Mouse (Mus musculus) MEL (cell line): ENCODE data around the gene Gpat2. TPM values are rescaled to one million over a fixed set of nuclear protein-coding genes. Genes with fewer than 3 reads are reported as not detected.

ENCODE experiments used
- DNase-seq: peaks from one replicate; pipeline ENCODE4 v3.0.0; 2011; ENCODE audit warnings: low read depth, low spot score
- H3K27ac ChIP-seq: 2 replicates; pipeline ENCODE4 v1.5.1; 2012; ENCODE audit warnings: low read depth, mild to moderate bottlenecking, control low read depth, low read length, moderate library complexity; ENCODE audit not compliant: control insufficient read depth
- H3K27me3 ChIP-seq, 2 experiments: fragments of 150-350 bp in 1 of 2; sonication (generic) in 1 of 2; 2 replicates each; pipeline ENCODE4 v1.6.1; 2012; ENCODE audit warnings: low read length in 2 of 2, mild to moderate bottlenecking in 2 of 2, improper control_type of control experiment in 1 of 2, moderate library complexity in 1 of 2; ENCODE audit not compliant: insufficient read depth in 2 of 2, control insufficient read depth in 1 of 2
- H3K36me3 ChIP-seq, 2 experiments: 2 replicates each; pipeline ENCODE4 v1.6.1; 2012 to 2014; ENCODE audit warnings: low read length in 2 of 2, improper control_type of control experiment in 1 of 2, inconsistent platforms in 1 of 2, mild to moderate bottlenecking in 1 of 2; ENCODE audit not compliant: insufficient read depth in 2 of 2, control insufficient read depth in 1 of 2
- H3K4me1 ChIP-seq, 2 experiments: fragments of 150-350 bp in 1 of 2; sonication (generic) in 1 of 2; 2 replicates each; pipeline ENCODE4 v1.6.1; 2012; ENCODE audit warnings: low read length in 2 of 2, improper control_type of control experiment in 1 of 2, mild to moderate bottlenecking in 1 of 2; ENCODE audit not compliant: insufficient read depth in 2 of 2, control insufficient read depth in 1 of 2
- H3K4me3 ChIP-seq, 2 experiments: fragments of 150-350 bp in 1 of 2; sonication (generic) in 1 of 2; 2 replicates each; pipeline ENCODE4 v1.5.1; 2012; ENCODE audit warnings: low read depth in 2 of 2, low read length in 2 of 2, mild to moderate bottlenecking in 2 of 2, moderate library complexity in 2 of 2, control low read depth in 1 of 2, improper control_type of control experiment in 1 of 2; ENCODE audit not compliant: control insufficient read depth in 1 of 2, insufficient read depth in 1 of 2
- H3K79me2 ChIP-seq: 2 replicates; pipeline ENCODE4 v1.6.1; 2012; ENCODE audit warnings: mild to moderate bottlenecking, low read length, moderate library complexity; ENCODE audit not compliant: control insufficient read depth, poor library complexity, insufficient read depth
- H3K9ac ChIP-seq: 2 replicates; pipeline ENCODE4 v1.6.1; 2012; ENCODE audit warnings: low read depth, mild to moderate bottlenecking, control low read depth, low read length, moderate library complexity; ENCODE audit not compliant: control insufficient read depth, poor library complexity, severe bottlenecking
- H3K9me3 ChIP-seq: fragments of 150-350 bp; sonication (generic); replicated peaks from 2 replicates; pipeline ENCODE4 v1.6.1; 2012; ENCODE audit warnings: mild to moderate bottlenecking, low read length, improper control_type of control experiment, moderate library complexity; ENCODE audit not compliant: insufficient read depth
- CHD1 ChIP-seq: IDR thresholded peaks from 2 replicates; pipeline ENCODE4 v1.6.1; 2012; ENCODE audit warnings: low read depth, mild to moderate bottlenecking, inconsistent platforms, low read length, improper control_type of control experiment
- CHD2 ChIP-seq: IDR thresholded peaks from 2 replicates; pipeline ENCODE4 v1.6.1; 2011; ENCODE audit warnings: low read length, improper control_type of control experiment
- CTCF ChIP-seq, 3 experiments: IDR thresholded peaks in 2 of 3; conservative IDR thresholded peaks in 1 of 3; 2 replicates each; pipeline ENCODE4 v1.5.1; 2011 to 2012; ENCODE audit warnings: low read length in 3 of 3, low read depth in 2 of 3, mild to moderate bottlenecking in 2 of 3, improper control_type of control experiment in 1 of 3, inconsistent platforms in 1 of 3, mixed read lengths in 1 of 3, moderate library complexity in 1 of 3; ENCODE audit not compliant: control insufficient read depth in 1 of 3, insufficient read depth in 1 of 3, poor library complexity in 1 of 3, severe bottlenecking in 1 of 3
- E2F4 ChIP-seq: IDR thresholded peaks from 2 replicates; pipeline ENCODE4 v1.6.1; 2011; ENCODE audit warnings: low read depth, low read length, improper control_type of control experiment, borderline replicate concordance
- ELF1 ChIP-seq: IDR thresholded peaks from 2 replicates; pipeline ENCODE4 v1.6.1; 2014; ENCODE audit warnings: low read depth, mild to moderate bottlenecking, inconsistent platforms, low read length, improper control_type of control experiment, moderate library complexity
- EP300 ChIP-seq, 2 experiments: IDR thresholded peaks; 2 replicates each; pipeline ENCODE4 v1.6.1; 2011; ENCODE audit warnings: improper control_type of control experiment in 2 of 2, low read length in 2 of 2, low read depth in 1 of 2, mild to moderate bottlenecking in 1 of 2
- ETS1 ChIP-seq: IDR thresholded peaks from 2 replicates; pipeline ENCODE4 v1.6.1; 2012; ENCODE audit warnings: low read depth, mild to moderate bottlenecking, inconsistent platforms, low read length, improper control_type of control experiment, moderate library complexity
- GATA1 ChIP-seq: IDR thresholded peaks from 2 replicates; pipeline ENCODE4 v1.6.1; 2011; ENCODE audit warnings: low read depth, low read length, improper control_type of control experiment
- JUND ChIP-seq: IDR thresholded peaks from 2 replicates; pipeline ENCODE4 v1.6.1; 2011; ENCODE audit warnings: low read depth, mild to moderate bottlenecking, improper control_type of control experiment, low read length
- KAT2A ChIP-seq: conservative IDR thresholded peaks from 2 replicates; pipeline ENCODE4 v1.6.1; 2012; ENCODE audit warnings: low read depth, low read length, improper control_type of control experiment, inconsistent platforms
- MAFK ChIP-seq: IDR thresholded peaks from 2 replicates; pipeline ENCODE4 v1.6.1; 2011; ENCODE audit warnings: low read depth, mild to moderate bottlenecking, low read length, improper control_type of control experiment, borderline replicate concordance
- MAX ChIP-seq: IDR thresholded peaks from 2 replicates; pipeline ENCODE4 v1.6.1; 2011; ENCODE audit warnings: low read length, improper control_type of control experiment
- MAZ ChIP-seq: IDR thresholded peaks from 2 replicates; pipeline ENCODE4 v1.6.1; 2012; ENCODE audit warnings: low read depth, mild to moderate bottlenecking, inconsistent platforms, low read length, improper control_type of control experiment
- MEF2A ChIP-seq: IDR thresholded peaks from 2 replicates; pipeline ENCODE4 v1.6.1; 2014; ENCODE audit warnings: low read depth, mild to moderate bottlenecking, inconsistent platforms, low read length, improper control_type of control experiment; ENCODE audit not compliant: poor library complexity, insufficient replicate concordance, severe bottlenecking; ENCODE audit errors: extremely low read depth
- MYB ChIP-seq: IDR thresholded peaks from 2 replicates; pipeline ENCODE4 v1.6.1; 2011; ENCODE audit warnings: mild to moderate bottlenecking, low read depth, low read length, improper control_type of control experiment
- MYC ChIP-seq: IDR thresholded peaks from 2 replicates; pipeline ENCODE4 v1.6.1; 2011; ENCODE audit warnings: low read depth, mild to moderate bottlenecking, low read length, improper control_type of control experiment, moderate library complexity
- POLR2A ChIP-seq, 2 experiments: IDR thresholded peaks; 2 replicates each; pipeline ENCODE4 v1.6.1; 2011 to 2012; ENCODE audit warnings: low read length in 2 of 2, mild to moderate bottlenecking in 2 of 2, control low read depth in 1 of 2, improper control_type of control experiment in 1 of 2, low read depth in 1 of 2, moderate library complexity in 1 of 2; ENCODE audit not compliant: control insufficient read depth in 1 of 2, insufficient read depth in 1 of 2, poor library complexity in 1 of 2
- RAD21 ChIP-seq: IDR thresholded peaks from 2 replicates; pipeline ENCODE4 v1.6.1; 2011; ENCODE audit warnings: mild to moderate bottlenecking, low read depth, low read length, improper control_type of control experiment
- SIN3A ChIP-seq: IDR thresholded peaks from 2 replicates; pipeline ENCODE4 v1.6.1; 2012; ENCODE audit warnings: low read length, improper control_type of control experiment, inconsistent platforms
- SMC3 ChIP-seq: IDR thresholded peaks from 2 replicates; pipeline ENCODE4 v1.6.1; 2011; ENCODE audit warnings: low read depth, low read length, improper control_type of control experiment
- TAL1 ChIP-seq: IDR thresholded peaks from 2 replicates; pipeline ENCODE4 v1.6.1; 2012; ENCODE audit warnings: mild to moderate bottlenecking, inconsistent platforms, low read length, moderate library complexity, mixed read lengths
- TBP ChIP-seq: IDR thresholded peaks from 2 replicates; pipeline ENCODE4 v1.8.0; 2011; ENCODE audit warnings: low read depth, low read length, improper control_type of control experiment
- TCF12 ChIP-seq: IDR thresholded peaks from 2 replicates; pipeline ENCODE4 v1.6.1; 2014; ENCODE audit warnings: low read depth, mild to moderate bottlenecking, inconsistent platforms, low read length, improper control_type of control experiment, moderate library complexity
- UBTF ChIP-seq: IDR thresholded peaks from 2 replicates; pipeline ENCODE4 v1.6.1; 2012; ENCODE audit warnings: low read depth, mild to moderate bottlenecking, inconsistent platforms, low read length, improper control_type of control experiment, moderate library complexity, borderline replicate concordance; ENCODE audit not compliant: insufficient read depth
- USF2 ChIP-seq, 2 experiments: IDR thresholded peaks; 2 replicates each; pipeline ENCODE4 v1.6.1; 2011 to 2012; ENCODE audit warnings: improper control_type of control experiment in 2 of 2, low read length in 2 of 2, borderline replicate concordance in 1 of 2, inconsistent platforms in 1 of 2, low read depth in 1 of 2, mild to moderate bottlenecking in 1 of 2; ENCODE audit not compliant: insufficient read depth in 1 of 2
- ZC3H11A ChIP-seq: IDR thresholded peaks from 2 replicates; pipeline ENCODE4 v1.6.1; 2012; ENCODE audit warnings: low read depth, mild to moderate bottlenecking, inconsistent platforms, low read length, improper control_type of control experiment
- ZMIZ1 ChIP-seq: IDR thresholded peaks from 2 replicates; pipeline ENCODE4 v1.6.1; 2012; ENCODE audit warnings: low read depth, mild to moderate bottlenecking, inconsistent platforms, low read length, improper control_type of control experiment, moderate library complexity
- ZNF384 ChIP-seq: IDR thresholded peaks from 2 replicates; pipeline ENCODE4 v1.6.1; 2012; ENCODE audit warnings: low read depth, mild to moderate bottlenecking, inconsistent platforms, low read length, improper control_type of control experiment
- polyA plus RNA-seq, 2 experiments: library from polyadenylated mRNA; stranded (reverse) in 1 of 2; unstranded in 1 of 2; fragments of >175 nt in 1 of 2; fragments of >200 nt in 1 of 2; gene quantifications; 2 replicates each; pipeline versions ENCODE4 v1.2.1 to v1.2.4; 2012; ENCODE audit warnings: low replicate concordance in 2 of 2, low read depth in 1 of 2; ENCODE audit not compliant: insufficient read length in 2 of 2, insufficient read depth in 1 of 2, missing spikeins in 1 of 2
- total RNA-seq: library from RNA; depleted of rRNA; stranded (reverse); fragments of 300-350 nt; gene quantifications from 2 replicates; pipeline ENCODE4 v1.2.3, GENCODE M21; 2012

Gpat2 gene
- total and polyA plus RNA-seq, 3 experiments = 0.07 TPM; not detected in 2

DNA sequence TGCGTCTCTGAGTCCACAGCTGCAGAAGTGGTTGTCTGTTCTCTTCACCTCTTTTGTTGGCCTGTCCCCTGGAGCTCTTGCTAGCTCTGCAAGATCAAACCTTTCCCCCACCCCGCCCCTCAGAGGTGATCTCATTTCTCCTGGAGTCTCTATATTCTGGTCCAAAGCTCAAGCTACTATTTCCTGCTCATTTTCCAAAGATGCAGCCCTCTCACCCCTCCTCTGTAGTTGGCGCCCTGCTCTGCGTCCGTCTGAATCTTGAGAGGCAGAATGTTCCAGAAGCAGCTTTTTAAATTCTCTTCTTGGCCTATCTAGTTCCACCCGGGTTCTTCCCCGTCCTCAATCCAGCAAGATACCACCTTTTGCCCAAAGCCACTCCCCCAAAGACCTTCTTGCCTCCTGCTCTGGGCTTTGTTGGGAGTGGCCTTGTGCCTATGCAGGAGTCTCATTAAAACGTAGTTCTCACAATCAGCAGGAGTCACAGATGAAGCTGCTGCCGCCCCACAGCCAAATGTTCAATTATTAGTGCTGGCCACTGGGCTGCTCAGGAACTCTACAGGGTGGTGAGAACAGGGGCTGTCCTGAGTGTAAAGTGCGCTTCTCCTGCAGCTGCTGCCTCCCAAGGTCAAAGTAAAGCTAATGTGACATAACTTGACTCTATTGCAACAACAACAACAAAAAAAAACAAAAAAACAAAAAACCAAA, 6.6 kb upstream of the Gpat2 start:
- no peak for DNase-seq
- Histone ChIP-seq H3K36me3 (no peaks in the 10 kb centered on the region), H3K9ac (no peak overlapping the region), H3K27me3 (peaks cover 1 to 9% of the 10 kb centered on the region in 2 experiments; a peak in 3 of 4 replicates), H3K9me3 (no peaks in the 10 kb centered on the region)
- TF ChIP-seq TBP (no peak), TCF12 (no peak), ETS1 (no peak), E2F4 (no peak), ZMIZ1 (no peak), MAX (no peak), MAZ (no peak), CTCF (IDR thresholded peaks at IDR 0.05 in 2 of 3, conservative IDR thresholded peaks at IDR 0.05 in 1 of 3; ENCODE audit: control insufficient read depth in 1 of 3, insufficient read depth in 1 of 3, low read depth in 2 of 3, low read length in 3 of 3, poor library complexity in 1 of 3, severe bottlenecking in 1 of 3) (no peak), ZC3H11A (no peak), CHD2 (no peak), POLR2A (IDR thresholded peaks at IDR 0.05; ENCODE audit: control insufficient read depth in 1 of 2, insufficient read depth in 1 of 2, low read depth in 1 of 2, low read length in 2 of 2, poor library complexity in 1 of 2) (no peak), RAD21 (no peak), ZNF384 (no peak), GATA1 (no peak), KAT2A (no peak)
- TF ChIP-seq, all 39 proteins: peak for 0
- no peak overlapping the region for H3K27ac ChIP-seq
- H3K4me3 ChIP-seq = no peak overlapping the region
- no peaks in the 10 kb centered on the region for H3K4me1 ChIP-seq
- no peaks in the 10 kb centered on the region for H3K79me2 ChIP-seq

DNA sequence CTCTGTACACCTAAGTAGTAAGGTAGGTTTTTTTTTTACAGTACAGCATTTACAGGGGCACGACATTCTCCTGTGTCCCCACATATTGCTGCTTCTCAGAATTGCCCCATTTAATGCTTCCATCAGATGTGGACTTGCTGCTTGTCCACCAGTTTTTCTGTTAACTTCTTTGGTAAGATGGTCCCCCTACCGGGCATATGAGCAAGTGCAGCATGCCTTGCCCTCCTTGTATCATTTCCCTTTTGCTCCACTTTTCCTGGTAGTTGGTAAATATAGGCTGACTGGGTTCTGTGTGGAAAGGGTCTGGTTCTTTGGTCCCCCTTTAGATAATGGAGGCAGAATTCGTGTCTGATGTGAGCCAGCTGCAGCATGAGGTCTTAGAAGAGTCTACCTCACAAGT, 5.2 kb downstream of the Gpat2 start:
- H3K9me3 ChIP-seq = no peaks in the 10 kb centered on the region
- DNase-seq = peak; percentile 61
- no peaks in the 10 kb centered on the region for H3K36me3 ChIP-seq
- no peaks in the 10 kb centered on the region for H3K27me3 ChIP-seq
- H3K4me3 ChIP-seq = no peak overlapping the region
- TF ChIP-seq UBTF (no peak), USF2 (IDR thresholded peaks at IDR 0.05; ENCODE audit: borderline replicate concordance in 1 of 2, insufficient read depth in 1 of 2, low read depth in 1 of 2, low read length in 2 of 2) (no peak), TAL1 (no peak), SMC3 (peak; percentile 60), MAX (no peak), EP300 (IDR thresholded peaks at IDR 0.05; ENCODE audit: low read depth in 1 of 2, low read length in 2 of 2) (no peak), TCF12 (no peak), ZNF384 (no peak), ELF1 (no peak), GATA1 (no peak), CHD2 (no peak), ETS1 (no peak), POLR2A (IDR thresholded peaks at IDR 0.05; ENCODE audit: control insufficient read depth in 1 of 2, insufficient read depth in 1 of 2, low read depth in 1 of 2, low read length in 2 of 2, poor library complexity in 1 of 2) (no peak), MYB (0 out of 2 replicates have a peak, but pooled peaks have one; percentile 11), SIN3A (no peak), CTCF (IDR thresholded peaks at IDR 0.05 in 2 of 3, conservative IDR thresholded peaks at IDR 0.05 in 1 of 3; ENCODE audit: control insufficient read depth in 1 of 3, insufficient read depth in 1 of 3, low read depth in 2 of 3, low read length in 3 of 3, poor library complexity in 1 of 3, severe bottlenecking in 1 of 3) (peak; percentile 53 to 83 (median 70)), CHD1 (no peak), MAFK (no peak), MYC (no peak), MEF2A (no peak), JUND (no peak), RAD21 (peak; percentile 49)
- H3K27ac ChIP-seq = no peak overlapping the region
- H3K9ac ChIP-seq = no peak overlapping the region
- no peaks in the 10 kb centered on the region for H3K4me1 ChIP-seq
- H3K79me2 ChIP-seq = no peaks in the 10 kb centered on the region
